Mouse (Mus musculus) CH12.LX (cell line): ENCODE results near the gene Slc12a5.

Experiments used
- CHD2 ChIP-seq: IDR thresholded peaks from 2 replicates; pipeline ENCODE4 v1.6.1; 2011; ENCODE audit warnings: low read length, improper control_type of control experiment
- CTCF ChIP-seq, 2 experiments: IDR thresholded peaks in 1 of 2; conservative IDR thresholded peaks in 1 of 2; 2 replicates each; pipeline ENCODE4 v1.5.1; 2011 to 2012; ENCODE audit warnings: low read depth in 2 of 2, low read length in 2 of 2, improper control_type of control experiment in 1 of 2, inconsistent platforms in 1 of 2, mild to moderate bottlenecking in 1 of 2, moderate library complexity in 1 of 2
- E2F4 ChIP-seq: IDR thresholded peaks from 2 replicates; pipeline ENCODE4 v1.6.1; 2011; ENCODE audit warnings: low read depth, low read length, improper control_type of control experiment; ENCODE audit not compliant: insufficient replicate concordance
- EP300 ChIP-seq: IDR thresholded peaks from 2 replicates; pipeline ENCODE4 v1.6.1; 2011; ENCODE audit warnings: low read length, improper control_type of control experiment
- JUND ChIP-seq: conservative IDR thresholded peaks from 2 replicates; pipeline ENCODE4 v1.6.1; 2011; ENCODE audit warnings: low read depth, low read length, improper control_type of control experiment
- MAX ChIP-seq: IDR thresholded peaks from 2 replicates; pipeline ENCODE4 v1.6.1; 2011; ENCODE audit warnings: low read length, improper control_type of control experiment
- SMC3 ChIP-seq: IDR thresholded peaks from 2 replicates; pipeline ENCODE4 v1.6.1; 2011; ENCODE audit warnings: low read depth, low read length, improper control_type of control experiment
- TCF12 ChIP-seq: IDR thresholded peaks from 2 replicates; pipeline ENCODE4 v1.6.1; 2014; ENCODE audit warnings: low read depth, mild to moderate bottlenecking, inconsistent platforms, low read length, improper control_type of control experiment
- ZC3H11A ChIP-seq: IDR thresholded peaks from 2 replicates; pipeline ENCODE4 v1.6.1; 2012; ENCODE audit warnings: low read depth, mild to moderate bottlenecking, inconsistent platforms, low read length, improper control_type of control experiment
- ZNF384 ChIP-seq: IDR thresholded peaks from 2 replicates; pipeline ENCODE4 v1.6.1; 2012; ENCODE audit warnings: low read depth, low read length, improper control_type of control experiment, inconsistent platforms

DNA sequence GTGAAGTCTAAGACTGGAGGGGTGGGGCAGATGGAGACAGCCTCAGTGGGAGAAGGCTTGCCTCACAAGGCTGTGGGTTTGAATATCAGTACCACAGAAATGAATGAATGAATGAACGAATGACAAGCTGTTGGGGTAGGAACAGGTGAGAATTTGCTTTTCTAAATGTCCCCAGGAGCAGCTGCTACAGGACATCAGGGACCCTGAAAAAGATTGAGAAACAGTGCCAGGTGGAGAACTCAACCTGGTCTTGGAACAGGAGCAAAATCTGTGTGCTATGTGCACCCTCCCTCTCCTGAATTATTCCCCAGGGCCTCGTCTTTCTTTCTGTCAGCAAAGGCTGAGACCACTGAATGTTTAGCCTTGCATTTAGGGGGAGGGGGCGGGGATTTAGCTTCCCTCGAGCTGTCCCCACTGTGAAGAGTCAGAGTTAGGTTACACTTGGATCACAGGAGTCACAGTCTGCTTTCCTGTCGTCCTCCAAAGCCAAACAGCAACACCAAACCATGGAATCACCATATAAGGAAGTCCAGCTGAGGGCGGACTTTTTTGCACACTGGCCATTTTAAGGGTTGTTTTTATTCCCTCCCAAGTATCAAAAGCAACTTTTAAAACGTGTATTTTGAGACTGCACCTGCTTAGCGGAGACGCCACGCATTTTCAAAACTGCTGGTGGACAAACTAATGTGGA, 20.3 kb upstream of the Slc12a5 start, which contains the start of gene Mmp9:
- TF ChIP-seq ZNF384: no peak
- no peak for TF ChIP-seq ZC3H11A
- TF ChIP-seq JUND: no peak
- no peak for TF ChIP-seq SMC3
- no peak for TF ChIP-seq MAX
- no peak for TF ChIP-seq EP300
- no peak for TF ChIP-seq CTCF (conservative IDR thresholded peaks at IDR 0.05 in 1 of 2, IDR thresholded peaks at IDR 0.05 in 1 of 2; ENCODE audit: low read depth in 2 of 2, low read length in 2 of 2)
- TF ChIP-seq CHD2: no peak
- TF ChIP-seq E2F4: no peak
- no peak for TF ChIP-seq TCF12
